Mouse (Mus musculus) kidney, embryonic 16.5 days (tissue): ENCODE measurements at regions not wholly inside any gene's neighbourhood (a gene's known extent, or its start where the extent isn't known, plus 50 kb on each side); places are given as distances from the start of the nearest gene placed in this dataset.
A peak's percentile ranks its signal among the peaks of the same experiment; 100 is the strongest.

Experiments
- ATAC-seq: fragments of 200-750 bp; cut with Nextera tagmentation; 2 replicates; pipeline ENCODE4 v1.8.0; 2017; ENCODE audit warnings: moderate TSS enrichment; ENCODE audit not compliant: low FRiP score, low TSS enrichment
- H3K27ac ChIP-seq: fragments of 300-500 bp; sonication (generic); 2 replicates; pipeline ENCODE4 v1.5.1; 2014; ENCODE audit warnings: low read length
- H3K27me3 ChIP-seq: fragments of 300-500 bp; sonication (generic); 2 replicates; pipeline ENCODE4 v1.6.1; 2014; ENCODE audit warnings: low read length, control low read depth, mixed read lengths; ENCODE audit not compliant: insufficient read depth
- H3K36me3 ChIP-seq: fragments of 300-500 bp; sonication (generic); 2 replicates; pipeline ENCODE4 v1.6.1; 2014; ENCODE audit warnings: low read length, control low read depth, mixed read lengths; ENCODE audit not compliant: insufficient read depth
- H3K4me1 ChIP-seq: fragments of 300-500 bp; sonication (generic); 2 replicates; pipeline ENCODE4 v1.6.1; 2014; ENCODE audit warnings: low read length, control low read depth, mixed read lengths; ENCODE audit not compliant: insufficient read depth
- H3K4me2 ChIP-seq: fragments of 300-500 bp; sonication (generic); replicated peaks from 2 replicates; pipeline ENCODE4 v1.6.1; 2014; ENCODE audit warnings: low read depth, low read length
- H3K4me3 ChIP-seq: fragments of 300-500 bp; sonication (generic); 2 replicates; pipeline ENCODE4 v1.5.1; 2014; ENCODE audit warnings: mild to moderate bottlenecking, low read length
- H3K9ac ChIP-seq: fragments of 300-500 bp; sonication (generic); replicated peaks from 2 replicates; pipeline ENCODE4 v1.6.1; 2014; ENCODE audit warnings: low read length
- H3K9me3 ChIP-seq: fragments of 300-500 bp; sonication (generic); 2 replicates; pipeline ENCODE4 v1.6.1; 2016; ENCODE audit warnings: low read length, control low read depth
- WGBS: fragments of 180-500 bp; shearing (Covaris S2); extraction: QIAGEN DNeasy Blood & Tissue Kit; methylation state at CpG from one replicate; pipeline ENCODE4 v1.1.7; 2014; 5-methylcytosine and 5-hydroxymethylcytosine counted together

DNA sequence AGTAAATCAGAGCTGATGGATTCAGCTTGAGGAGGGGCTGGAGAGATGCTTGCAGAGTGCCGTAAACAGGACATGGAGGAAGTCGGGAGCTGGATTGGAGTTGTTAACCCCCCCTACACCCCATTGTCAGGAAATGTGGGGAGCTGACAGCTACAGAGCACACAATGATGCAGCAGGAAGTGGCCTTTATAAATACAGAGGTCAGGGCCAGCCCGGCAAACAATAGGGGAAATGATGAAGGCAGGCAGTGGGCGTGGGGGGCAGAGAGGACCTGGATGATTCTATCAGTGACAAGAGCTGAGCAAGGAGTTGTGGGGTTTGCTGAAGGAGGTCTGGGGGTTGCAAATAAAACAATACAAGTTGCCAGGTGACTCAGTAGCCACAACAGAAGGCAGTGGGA is 265.3 kb downstream of the Ets1 start:
- no peak overlapping the region for H3K4me3 ChIP-seq
- H3K27me3 ChIP-seq: no peaks in the 10 kb centered on the region
- no peak overlapping the region for H3K9ac ChIP-seq
- 45% methylated on average over 4 of the region's 4 CpGs for WGBS
- no peaks in the 10 kb centered on the region for H3K4me1 ChIP-seq
- no peaks in the 10 kb centered on the region for H3K36me3 ChIP-seq
- peak overlapping the region; percentile 84 for H3K27ac ChIP-seq
- H3K4me2 ChIP-seq: no peak overlapping the region
- peak; percentile 69 for ATAC-seq
- no peaks in the 10 kb centered on the region for H3K9me3 ChIP-seq

- no peak overlapping the region for H3K9ac ChIP-seq
- H3K36me3 ChIP-seq: no peaks in the 10 kb centered on the region
- peak; percentile 61 for ATAC-seq
- H3K9me3 ChIP-seq: no peaks in the 10 kb centered on the region
- H3K4me1 ChIP-seq: no peaks in the 10 kb centered on the region
- H3K27me3 ChIP-seq: no peaks in the 10 kb centered on the region
- H3K4me3 ChIP-seq: no peak overlapping the region
- WGBS: 63% methylated on average over 8 of the region's 8 CpGs
- H3K4me2 ChIP-seq: no peak overlapping the region
- peak overlapping the region; percentile 17; the same call in 1 of the 2 replicates for H3K27ac ChIP-seq
Observed at GRCm38 (mm10) chr9:32906233-32906872, 270.3 kb downstream of the Ets1 start.

DNA sequence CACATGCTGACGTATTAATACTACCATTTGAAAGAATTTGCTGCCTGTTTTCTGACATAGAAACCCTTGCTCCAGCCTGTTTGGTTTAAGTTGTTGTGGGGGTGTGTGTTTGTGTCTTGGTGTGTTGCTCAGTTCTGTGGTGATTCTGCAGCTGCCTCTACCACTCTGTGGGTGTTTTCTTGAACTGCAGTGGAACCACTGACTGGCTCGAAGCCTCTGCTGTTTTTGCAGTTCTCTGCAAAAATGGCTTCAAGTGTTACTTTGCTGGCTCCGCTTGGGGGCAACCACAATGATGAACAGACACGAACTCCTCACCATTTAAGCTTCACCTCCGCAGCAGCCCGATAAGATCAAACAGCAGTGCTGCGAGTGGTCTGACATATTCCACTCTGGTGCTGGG is 274.6 kb downstream of the Ets1 start:
- no peak for ATAC-seq
- H3K9me3 ChIP-seq: no peaks in the 10 kb centered on the region
- no peaks in the 10 kb centered on the region for H3K36me3 ChIP-seq
- no peak overlapping the region for H3K9ac ChIP-seq
- H3K27ac ChIP-seq: no peak overlapping the region
- H3K27me3 ChIP-seq: no peaks in the 10 kb centered on the region
- WGBS: 91% methylated on average over 7 of the region's 7 CpGs
- no peak overlapping the region for H3K4me3 ChIP-seq
- 0 out of 2 replicates have a peak, but pooled peaks cover 3% of the 10 kb centered on the region for H3K4me1 ChIP-seq
- H3K4me2 ChIP-seq: no peak overlapping the region

DNA sequence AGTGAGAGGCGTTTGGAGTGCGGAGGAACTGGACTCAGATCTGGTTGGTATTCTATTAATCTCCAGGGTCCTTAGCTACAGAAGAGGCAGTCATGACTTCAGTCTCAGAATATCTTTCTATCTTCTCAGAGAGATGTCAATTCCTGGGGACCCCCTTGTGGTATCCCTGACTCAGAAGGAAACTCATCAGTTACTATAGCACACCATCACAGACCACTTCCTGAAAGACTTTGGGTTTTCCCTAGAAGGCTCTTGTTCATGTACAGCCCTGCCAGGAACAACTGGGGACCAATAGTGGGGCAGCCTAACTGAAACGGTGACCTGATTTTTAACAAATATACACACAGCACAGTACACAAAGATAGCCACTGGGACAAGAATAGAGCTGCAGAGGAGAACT is 279.6 kb downstream of the Ets1 start:
- Histone ChIP-seq H3K27me3 (no peaks in the 10 kb centered on the region), H3K4me2 (no peak overlapping the region), H3K9me3 (no peaks in the 10 kb centered on the region), H3K4me3 (no peak overlapping the region), H3K27ac (no peak overlapping the region), H3K4me1 (0 out of 2 replicates have a peak, but pooled peaks cover 3% of the 10 kb centered on the region), H3K36me3 (no peaks in the 10 kb centered on the region), H3K9ac (no peak overlapping the region)
- ATAC-seq: no peak
- WGBS: 79% methylated on average over 3 of the region's 3 CpGs

DNA sequence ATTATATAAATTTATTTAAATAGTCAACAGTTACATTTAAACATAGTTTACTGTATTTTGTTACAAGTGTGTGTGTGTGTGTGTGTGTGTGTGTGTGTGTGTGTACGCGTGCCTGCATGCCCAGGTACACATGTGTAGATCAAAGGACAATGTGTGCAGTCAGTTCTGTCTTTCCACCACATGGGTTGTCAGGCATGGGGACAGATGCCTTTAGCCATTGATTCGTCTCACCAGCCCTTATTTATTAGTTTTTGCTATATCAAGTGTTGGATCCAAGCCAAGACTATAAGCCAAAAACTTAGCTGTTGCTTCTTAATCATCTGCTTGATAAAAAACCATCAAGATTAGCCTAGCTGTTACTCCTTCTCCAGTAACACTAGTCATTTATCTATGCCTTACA is 280.7 kb downstream of the Ets1 start:
- H3K27ac ChIP-seq: no peak overlapping the region
- no peaks in the 10 kb centered on the region for H3K36me3 ChIP-seq
- H3K4me3 ChIP-seq: no peak overlapping the region
- H3K9me3 ChIP-seq: no peaks in the 10 kb centered on the region
- 0 out of 2 replicates have a peak, but pooled peaks cover 3% of the 10 kb centered on the region for H3K4me1 ChIP-seq
- 80% methylated on average over 3 of the region's 3 CpGs for WGBS
- no peak overlapping the region for H3K4me2 ChIP-seq
- H3K27me3 ChIP-seq: no peaks in the 10 kb centered on the region
- no peak for ATAC-seq
- H3K9ac ChIP-seq: no peak overlapping the region

DNA sequence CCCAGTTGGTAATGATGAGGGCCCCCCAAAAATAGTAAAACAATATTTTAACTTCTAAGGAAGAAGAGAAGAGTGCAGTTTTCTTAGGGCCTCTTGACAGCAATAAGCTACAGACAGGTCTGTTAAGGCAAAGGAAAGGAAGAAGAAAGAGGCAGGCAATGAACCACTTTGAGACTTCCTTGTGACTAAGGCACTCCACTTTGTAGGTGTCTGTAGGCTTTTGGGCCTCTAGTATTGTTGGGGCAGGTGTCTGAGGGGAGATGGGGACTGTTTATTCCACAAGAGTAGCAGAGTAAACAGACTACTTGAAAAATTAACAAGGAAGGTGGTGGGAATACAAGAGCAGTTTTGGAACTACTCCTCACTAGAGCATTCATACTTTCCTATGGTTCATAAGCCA is 287.9 kb downstream of the Ets1 start:
- ATAC-seq: no peak
- Histone ChIP-seq H3K4me1 (no peaks in the 10 kb centered on the region), H3K27ac (no peak overlapping the region), H3K4me3 (no peak overlapping the region), H3K4me2 (no peak overlapping the region), H3K9ac (no peak overlapping the region), H3K9me3 (no peaks in the 10 kb centered on the region), H3K27me3 (no peaks in the 10 kb centered on the region), H3K36me3 (no peaks in the 10 kb centered on the region)

DNA sequence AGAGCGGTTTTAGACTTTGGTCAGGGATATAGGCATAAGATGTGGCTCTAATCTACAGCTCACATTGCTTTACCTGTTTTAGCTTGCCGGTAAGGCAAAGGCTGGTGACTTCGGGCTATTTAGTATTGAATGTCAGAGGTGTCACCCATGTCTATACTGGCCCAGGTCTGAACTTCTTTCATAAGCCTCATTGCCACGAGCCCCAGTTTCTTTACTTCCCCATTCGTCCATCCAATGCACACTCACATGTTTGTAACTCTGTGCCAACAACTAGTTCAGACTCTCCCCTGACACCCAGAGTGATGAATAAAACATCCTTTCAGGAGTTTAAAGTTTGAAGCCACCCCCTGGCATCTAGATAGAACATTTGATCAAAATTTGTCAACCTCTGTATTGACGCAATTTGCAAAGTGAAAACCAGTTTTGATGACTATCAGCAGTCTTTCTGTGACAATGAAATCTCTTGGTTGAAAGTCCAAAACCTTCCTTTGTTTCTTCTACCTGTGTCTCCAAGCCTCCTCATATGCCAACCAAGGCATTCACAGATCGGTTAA is 288.4 kb downstream of the Ets1 start:
- Histone ChIP-seq H3K27ac (no peak overlapping the region), H3K4me1 (no peaks in the 10 kb centered on the region), H3K9ac (no peak overlapping the region), H3K4me2 (no peak overlapping the region), H3K9me3 (no peaks in the 10 kb centered on the region), H3K27me3 (no peaks in the 10 kb centered on the region), H3K4me3 (no peak overlapping the region), H3K36me3 (no peaks in the 10 kb centered on the region)
- 93% methylated on average over 7 of the region's 7 CpGs for WGBS
- ATAC-seq: no peak

GRCm38 (mm10) chr9:32925036-32925435 is 289.0 kb downstream of the Ets1 start:
- Histone ChIP-seq H3K4me1 (no peaks in the 10 kb centered on the region), H3K4me3 (no peak overlapping the region), H3K36me3 (no peaks in the 10 kb centered on the region), H3K27ac (no peak overlapping the region), H3K4me2 (no peak overlapping the region), H3K27me3 (no peaks in the 10 kb centered on the region), H3K9ac (no peak overlapping the region), H3K9me3 (no peaks in the 10 kb centered on the region)
- WGBS: 94% methylated on average over 6 of the region's 6 CpGs
- no peak for ATAC-seq

DNA sequence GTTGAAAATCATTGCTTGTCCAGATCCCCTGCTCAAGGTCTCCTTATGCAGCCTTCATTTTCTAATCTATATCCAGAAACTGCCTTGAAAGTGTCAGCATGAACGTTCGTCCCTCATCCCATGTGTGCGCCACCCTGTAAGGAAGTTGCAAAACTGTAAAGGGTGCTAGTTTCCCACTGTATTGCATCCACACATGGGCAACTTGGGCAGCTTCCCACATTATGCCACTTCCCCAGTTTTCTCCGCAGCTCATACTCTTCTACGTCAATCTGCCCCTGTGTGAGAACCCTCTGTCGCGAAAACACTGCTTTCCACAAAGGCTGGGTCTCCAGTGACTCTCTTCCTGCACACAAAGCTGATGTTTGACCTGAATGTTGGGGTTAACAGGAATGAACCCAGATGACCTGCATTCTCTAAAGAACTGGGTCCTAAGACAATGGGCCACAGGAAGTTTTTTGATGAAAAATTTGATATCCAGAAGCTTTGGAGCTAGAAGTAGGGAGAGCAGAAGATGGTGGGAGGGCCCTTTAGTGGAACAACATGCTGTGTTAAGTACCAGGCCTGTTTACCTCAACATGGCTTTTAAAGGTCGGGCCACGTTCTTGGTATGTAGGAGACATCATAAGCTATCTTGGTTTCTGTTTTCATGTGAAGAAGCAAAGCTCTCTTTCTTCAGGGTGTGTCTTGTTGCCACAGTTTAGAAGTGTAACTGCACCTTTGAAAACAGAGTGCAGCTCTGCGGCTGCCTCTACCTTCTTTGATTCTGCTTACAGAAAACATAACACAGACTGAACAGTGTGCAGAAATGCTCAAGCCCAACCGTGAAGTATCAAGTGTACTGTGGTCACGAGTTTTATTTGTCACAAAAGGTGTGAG is 289.9 kb downstream of the Ets1 start:
- no peak for ATAC-seq

DNA sequence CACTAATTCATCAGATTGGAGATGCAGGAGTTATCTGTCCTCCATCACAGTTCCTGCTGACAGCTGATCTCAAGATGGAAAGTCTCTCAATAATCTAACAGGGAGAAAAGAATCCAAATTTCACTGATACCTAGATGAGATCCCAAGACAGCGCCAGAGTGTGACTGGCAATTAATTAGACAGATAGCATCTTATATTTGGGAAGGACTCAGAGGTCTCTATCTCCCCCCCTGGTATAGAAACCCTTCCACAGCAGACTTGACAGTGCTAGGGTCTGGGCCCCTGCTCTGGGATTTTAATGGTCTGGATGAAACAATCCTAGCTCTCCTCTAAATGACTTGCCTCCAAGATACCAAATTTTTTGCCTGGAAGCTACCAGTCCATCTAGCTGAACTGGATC is 291.6 kb downstream of the Ets1 start:
- 96% methylated on average over 1 of the region's 1 CpGs for WGBS
- ATAC-seq: no peak
- Histone ChIP-seq H3K27me3 (no peaks in the 10 kb centered on the region), H3K9ac (no peak overlapping the region), H3K4me1 (no peaks in the 10 kb centered on the region), H3K4me2 (no peak overlapping the region), H3K9me3 (no peaks in the 10 kb centered on the region), H3K4me3 (no peak overlapping the region), H3K36me3 (no peaks in the 10 kb centered on the region), H3K27ac (no peak overlapping the region)

More for the DNA sequence above, 289.9 kb downstream of the Ets1 start:
- no peak overlapping the region for H3K4me2 ChIP-seq
- no peaks in the 10 kb centered on the region for H3K36me3 ChIP-seq
- H3K27ac ChIP-seq: no peak overlapping the region
- H3K9ac ChIP-seq: no peak overlapping the region
- H3K4me1 ChIP-seq: no peaks in the 10 kb centered on the region
- no peaks in the 10 kb centered on the region for H3K27me3 ChIP-seq
- no peak overlapping the region for H3K4me3 ChIP-seq
- no peaks in the 10 kb centered on the region for H3K9me3 ChIP-seq
- WGBS: 68% methylated on average over 12 of the region's 12 CpGs
